Mouse (Mus musculus) mature B cell (primary cell): Measurements from ENCODE around the gene Litaf.
"Not testable (repeated sequence)": the region's sequence is repeated elsewhere in the genome, so short reads cannot be mapped to it uniquely, and the experiment has no call there.

ENCODE experiments used
- in situ Hi-C: fragments of 300-500 bp; cut with MboI; formaldehyde crosslinking; loops from 2 replicates; pipeline ENCODE4 v1.14.3; 2019

The Litaf gene

DNA sequence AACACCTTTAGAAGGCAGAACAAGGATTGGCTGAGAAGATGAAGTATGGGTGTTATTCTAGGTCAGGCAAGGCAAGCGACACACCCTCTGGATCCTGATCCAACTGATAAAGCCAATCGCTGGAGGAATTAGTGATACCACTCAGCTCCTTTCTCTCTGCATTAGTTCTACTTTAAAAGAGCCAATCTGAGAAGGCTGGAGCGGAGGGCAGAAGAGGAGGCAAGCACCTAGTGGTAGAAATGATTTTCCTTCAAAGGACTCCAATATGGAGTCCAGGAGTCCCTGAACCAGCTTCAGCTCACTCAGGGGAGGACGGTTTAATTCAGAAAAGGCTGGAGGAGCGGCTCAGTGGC is 74.2 kb downstream of the Litaf start:
- in situ Hi-C loops = no loop called here

DNA sequence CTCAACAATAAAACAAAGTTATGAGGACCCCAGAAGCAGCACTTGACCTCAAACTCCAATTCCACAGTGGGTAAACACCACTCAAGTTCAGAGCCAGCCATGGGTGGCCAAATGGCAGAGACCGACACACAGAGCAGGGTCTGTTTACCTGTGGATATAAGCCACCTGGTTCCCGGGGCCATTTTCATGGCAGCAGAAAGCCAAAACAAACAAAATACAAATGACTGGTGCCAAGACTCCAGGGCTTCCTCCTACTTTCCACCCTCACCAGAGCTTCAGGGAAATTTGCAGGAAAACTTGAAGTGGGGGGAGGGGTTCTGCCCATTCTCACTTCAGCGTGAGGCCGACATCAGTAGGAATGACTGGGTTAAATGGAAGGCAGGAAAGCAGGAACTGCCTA is 75.2 kb downstream of the Litaf start:
- in situ Hi-C loops = no loop called here

DNA sequence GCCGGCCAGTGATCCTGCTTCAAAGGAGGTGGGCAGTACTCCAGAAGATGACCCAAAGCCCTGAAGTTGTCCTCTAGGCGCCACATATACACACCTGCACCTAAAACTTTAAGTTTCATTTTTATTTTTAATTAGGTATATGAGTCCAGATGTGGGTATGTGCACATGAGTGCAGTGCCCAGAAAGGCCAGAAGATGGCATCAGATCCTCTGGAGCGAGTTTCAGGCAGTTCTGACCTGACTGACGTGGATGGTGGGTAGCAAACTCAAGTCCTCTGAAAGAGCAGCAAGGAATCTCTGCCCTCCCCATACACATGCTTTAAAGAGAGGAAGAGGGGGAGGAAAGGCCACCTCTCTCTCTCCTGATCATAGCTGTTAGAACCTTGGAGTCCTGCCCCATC is 76.1 kb downstream of the Litaf start:
- in situ Hi-C loops = no loop called here

DNA sequence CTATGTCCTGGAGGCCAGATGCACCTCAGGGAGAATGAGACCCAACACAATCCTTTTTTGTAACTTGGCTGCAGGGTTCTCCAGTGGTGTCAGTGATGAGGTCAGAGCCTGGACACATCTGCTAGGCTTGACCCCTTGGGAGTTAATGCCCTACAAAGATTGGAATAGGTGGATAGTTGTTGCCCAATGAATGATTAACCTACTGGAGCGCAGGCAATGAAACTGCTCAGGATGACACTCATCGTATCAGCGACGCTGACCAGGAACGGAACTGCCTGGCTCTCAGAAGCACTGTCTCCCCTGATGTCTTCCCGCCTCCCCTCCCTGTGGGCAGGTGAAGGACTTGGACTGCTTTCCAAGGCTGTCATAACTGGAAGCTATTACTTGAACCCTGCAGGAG is 76.6 kb downstream of the Litaf start:
- in situ Hi-C loops = no loop called here

DNA sequence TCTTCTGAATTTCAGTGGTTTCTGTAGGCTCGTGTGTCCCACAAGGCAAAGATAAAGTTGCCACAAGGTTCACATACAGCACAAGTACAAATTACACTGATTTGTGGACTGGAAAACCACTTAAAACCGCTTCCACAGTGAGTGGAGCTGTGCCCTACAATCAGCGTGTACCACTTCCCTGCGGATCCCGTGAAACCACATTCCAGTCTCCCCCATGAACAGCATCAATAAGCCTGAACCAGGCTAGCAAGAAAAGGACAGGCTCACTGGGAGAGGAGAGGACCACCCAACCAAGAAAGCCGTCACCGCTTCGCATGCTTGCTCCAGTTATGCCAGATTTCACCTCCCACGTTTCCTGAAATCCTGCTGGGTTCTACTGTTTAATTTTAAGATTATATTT is 77.7 kb downstream of the Litaf start:
- in situ Hi-C loops = no loop called here

DNA sequence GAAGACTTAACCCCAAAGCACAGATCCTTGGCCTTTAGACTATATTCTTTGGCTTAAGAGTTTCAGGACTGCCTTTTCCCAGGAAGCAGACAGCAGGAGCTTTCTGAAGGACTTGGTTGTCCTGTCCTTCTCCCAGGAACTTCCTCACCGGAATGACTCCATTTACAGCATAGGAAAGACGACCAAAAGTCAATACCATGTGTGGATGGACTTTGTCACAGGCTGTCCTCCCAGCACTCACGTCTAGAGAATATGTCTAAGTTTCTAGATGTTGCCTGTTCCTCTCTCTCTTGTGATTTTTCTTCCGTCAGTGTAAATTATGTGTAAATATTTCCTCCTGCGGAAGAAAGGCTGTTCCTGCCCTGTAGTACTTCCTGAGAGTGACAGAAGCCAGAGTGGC is 81.4 kb downstream of the Litaf start:
- in situ Hi-C loops = no loop called here

DNA sequence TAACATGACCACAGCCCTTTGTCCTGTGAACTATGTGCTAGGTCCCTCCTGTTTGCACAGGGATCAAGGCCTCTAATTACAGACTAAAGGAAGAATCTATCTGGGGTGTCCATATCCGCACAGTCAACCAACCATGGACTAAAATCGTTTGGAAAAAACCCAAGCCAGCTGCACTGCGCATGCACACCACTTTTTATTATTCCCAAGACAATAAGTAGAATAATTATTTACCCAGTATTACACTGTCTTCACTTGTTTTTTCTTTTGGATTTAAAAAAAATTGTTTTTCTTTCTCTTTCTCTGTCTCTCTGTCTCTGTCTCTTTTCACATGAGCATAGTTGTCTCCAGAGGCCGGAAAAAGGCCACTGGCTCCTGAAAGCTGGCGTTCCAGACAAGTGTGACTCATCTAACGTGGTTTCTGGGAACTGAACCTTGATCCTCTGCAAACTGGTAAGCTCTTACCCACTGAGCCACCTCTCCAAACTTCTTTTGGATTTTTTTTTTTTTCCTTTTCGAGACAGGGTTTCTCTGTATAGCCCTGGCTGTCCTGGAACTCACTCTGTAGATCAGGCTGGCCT is 84.4 kb downstream of the Litaf start:
- in situ Hi-C loops = no loop called here

DNA sequence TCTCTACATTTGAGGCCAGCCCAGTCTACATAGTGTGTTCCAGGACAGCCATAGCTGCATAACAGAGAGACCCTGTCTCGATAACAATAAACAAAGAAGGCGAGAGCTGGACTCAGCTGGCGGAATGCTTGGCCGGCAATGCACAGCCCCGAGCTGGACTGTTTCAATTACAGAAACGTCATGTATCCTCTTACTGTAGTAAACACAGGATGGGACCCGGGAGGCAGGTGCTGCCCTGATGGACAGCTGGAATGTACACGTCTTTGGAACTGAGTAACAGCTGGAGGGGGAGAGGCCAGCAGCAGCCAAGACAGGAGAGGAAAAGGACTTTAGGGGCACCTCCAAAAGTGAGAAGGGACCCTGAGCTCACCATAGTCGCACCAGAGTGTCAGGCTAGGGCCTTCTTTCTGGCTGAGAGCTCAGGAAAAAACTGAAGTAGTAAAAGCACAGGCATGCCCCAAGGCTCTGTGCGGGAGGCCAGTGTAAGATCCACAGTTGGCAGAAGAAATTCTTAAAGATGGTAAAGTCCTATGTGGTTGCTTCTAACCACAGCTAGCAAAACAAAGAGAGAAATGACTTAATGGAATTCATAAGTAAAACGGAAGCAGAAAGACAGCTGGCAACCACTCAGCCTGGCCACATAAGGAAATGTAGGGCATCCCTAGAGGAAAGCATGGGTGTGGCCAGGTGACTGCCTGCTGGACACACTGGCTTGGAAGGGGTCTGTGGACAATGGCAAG is 86.7 kb downstream of the Litaf start:
- in situ Hi-C loops = no loop called here

DNA sequence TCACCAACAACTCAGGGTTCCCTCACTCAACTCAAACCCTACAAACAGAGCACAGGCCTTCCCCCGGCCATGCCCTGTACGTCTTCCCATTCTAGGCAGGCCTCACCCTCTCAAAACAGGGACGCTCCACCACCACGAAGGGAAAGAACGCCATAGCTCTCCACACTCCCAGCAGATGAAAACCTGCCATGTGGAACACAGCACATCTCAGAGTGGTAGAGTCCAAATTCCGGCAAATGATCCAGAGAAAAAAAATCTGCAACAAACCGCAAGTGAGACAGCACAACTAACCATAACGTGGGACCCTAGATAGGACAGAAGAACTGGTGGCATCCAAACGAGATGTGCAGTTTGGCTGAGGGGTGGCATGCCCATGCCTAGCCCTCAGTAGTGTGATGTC is 88.1 kb downstream of the Litaf start:
- in situ Hi-C loops = no loop called here

DNA sequence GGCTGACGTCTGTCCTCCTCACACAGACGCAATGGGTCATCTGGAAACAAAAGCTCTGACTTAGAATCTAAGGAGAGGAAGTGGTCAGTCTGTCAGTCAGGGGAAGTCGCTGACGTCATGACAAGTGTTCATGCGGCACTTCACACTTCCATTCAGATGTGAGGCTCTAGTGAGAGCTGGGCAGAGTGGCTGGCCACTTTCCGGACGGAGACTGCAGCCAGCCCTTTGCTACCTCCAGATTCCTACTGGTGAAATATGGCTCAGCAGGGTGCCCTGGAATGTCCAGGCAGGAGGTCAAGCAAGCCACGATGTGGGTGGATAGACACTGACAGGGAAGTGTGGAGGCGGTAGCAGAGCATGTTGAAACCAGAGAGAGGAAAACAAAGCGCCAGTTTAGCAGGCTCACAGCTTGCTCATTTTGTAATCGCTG is 89.7 kb downstream of the Litaf start:
- in situ Hi-C loops = no loop called here

DNA sequence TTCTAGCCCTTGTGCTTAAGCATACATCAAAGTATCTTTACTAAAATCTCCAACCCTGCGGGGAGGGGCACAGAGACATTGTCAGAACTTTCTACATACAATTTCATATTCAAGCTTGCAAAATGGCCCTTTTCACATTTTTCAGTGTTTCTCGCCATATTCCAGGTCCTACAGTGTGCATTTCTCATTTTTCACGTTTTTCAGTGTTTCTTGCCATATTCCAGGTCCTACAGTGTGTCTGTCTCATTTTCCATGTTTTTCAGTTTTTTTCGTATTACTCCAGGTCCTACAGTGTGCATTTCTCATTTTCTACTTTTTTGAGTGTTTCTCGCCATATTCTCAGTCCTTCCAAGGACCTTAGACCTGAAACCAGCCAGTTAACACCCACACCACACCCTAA is 91.0 kb downstream of the Litaf start:
- in situ Hi-C loops = no loop called here

DNA sequence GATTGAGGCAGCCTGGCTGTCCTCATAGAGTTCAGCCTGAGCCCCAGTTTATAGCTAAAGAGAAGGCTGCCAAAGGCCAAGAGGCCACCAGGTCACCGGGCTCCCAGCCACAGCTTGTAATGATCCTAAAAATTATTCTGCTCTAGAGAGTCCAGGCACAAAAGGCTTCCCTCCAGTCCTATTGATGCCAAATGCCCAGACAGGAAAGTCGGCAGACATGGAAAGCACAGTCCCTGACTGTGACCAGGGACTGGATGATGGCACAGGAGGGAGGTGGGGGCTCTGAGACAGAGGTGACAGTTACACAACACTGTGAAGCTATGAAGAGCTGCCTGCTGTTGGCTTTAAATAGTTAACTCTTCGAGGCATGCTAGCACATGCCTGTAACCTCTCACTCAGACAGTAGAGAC is 91.9 kb downstream of the Litaf start:
- in situ Hi-C loops = no loop called here

DNA sequence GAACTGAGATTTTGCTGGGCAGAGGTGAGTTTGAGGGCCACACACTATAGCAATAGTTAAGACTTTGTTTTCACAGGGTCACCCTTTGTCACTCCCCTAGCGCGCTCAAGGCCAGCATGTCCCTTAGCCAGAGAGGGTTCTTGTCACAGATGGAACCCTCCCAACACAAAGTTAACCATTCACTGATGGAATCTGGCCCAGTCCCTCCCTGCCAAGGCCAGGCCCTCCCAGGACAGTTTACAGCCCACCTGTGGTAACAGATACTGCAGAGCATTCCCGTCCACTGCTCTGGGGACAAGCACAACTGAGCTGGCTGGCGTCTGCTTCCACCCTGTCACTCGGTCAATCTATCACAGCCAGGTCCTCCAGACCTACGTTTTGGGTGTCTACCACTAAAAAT is 93.7 kb downstream of the Litaf start:
- in situ Hi-C loops = no loop called here

DNA sequence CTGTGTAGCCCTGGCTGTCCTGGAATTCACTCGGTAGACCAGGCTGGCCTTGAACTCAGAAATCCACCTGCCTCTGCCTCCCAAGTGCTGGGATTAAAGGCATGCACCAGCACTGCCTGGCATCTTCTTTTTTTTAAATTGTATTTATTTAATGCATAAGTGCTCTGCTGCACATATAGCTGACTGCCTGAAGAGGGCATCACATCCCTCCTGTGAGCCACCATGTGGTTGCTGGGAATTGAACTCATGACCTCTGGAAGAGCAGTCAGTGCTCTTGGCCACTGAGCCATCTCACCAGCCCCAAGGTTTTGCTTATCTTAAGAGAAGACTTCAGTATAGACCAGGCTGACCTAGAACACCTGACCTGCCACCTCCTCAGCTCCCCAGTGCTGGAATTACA is 96.0 kb downstream of the Litaf start:
- in situ Hi-C loops = not testable (repeated sequence)

DNA sequence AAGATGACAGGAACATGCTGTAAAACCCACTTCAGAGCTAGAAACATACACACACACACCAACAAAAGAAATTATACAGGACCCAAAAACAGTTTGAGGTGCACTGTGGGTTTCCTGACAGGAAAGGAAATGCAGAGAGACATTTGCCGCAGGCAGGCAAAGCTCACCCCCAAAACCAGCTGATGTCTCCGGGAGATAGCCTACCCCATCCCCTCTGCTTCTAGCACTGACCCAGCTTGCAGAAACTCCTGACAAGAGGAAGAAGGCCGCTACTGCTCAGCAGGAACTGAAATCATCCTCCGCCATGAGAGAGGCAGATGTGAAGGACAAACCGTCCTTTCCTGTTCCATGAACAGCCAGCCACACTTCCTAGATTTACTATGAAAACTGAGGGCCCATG is 96.6 kb downstream of the Litaf start:
- in situ Hi-C loops = no loop called here

DNA sequence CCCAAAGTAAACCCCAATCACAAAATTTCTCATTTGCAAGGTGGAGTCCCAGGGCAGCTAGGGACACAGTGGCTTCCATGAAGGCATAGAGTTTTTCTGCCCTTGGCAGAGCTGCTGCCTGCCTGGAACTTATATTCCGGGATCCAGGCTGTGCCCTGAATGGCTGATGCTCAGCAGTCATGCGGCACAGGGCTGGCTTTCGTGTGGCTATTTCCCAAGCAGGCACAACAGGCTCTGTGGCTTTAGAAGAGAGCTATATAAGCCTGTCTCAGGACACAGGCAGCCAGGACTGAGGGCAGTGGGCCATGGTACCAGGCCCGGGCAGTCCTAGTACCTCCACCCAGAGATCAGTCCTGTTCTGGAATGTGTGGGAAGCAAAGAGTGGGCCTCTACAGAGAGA is 97.7 kb downstream of the Litaf start:
- in situ Hi-C loops = no loop called here

DNA sequence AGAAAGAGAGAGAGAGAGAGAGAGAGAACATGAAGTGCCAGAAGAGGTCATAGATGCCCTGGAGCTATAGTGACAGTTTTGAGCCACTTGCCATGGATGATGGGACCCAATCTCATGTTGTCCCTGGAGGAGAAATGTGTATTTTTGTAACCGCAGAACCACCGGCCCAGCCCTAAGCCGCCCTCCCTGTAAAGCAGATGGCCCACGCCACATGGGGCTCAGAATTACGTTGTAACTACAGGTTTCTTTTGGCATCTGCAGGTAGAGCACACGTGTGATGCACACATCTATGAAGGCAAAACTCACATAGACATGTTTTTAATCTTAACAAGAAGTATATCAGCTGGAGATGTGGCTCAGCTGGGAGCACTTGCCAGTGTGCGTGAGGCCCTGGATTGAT is 98.2 kb downstream of the Litaf start:
- in situ Hi-C loops = no loop called here

DNA sequence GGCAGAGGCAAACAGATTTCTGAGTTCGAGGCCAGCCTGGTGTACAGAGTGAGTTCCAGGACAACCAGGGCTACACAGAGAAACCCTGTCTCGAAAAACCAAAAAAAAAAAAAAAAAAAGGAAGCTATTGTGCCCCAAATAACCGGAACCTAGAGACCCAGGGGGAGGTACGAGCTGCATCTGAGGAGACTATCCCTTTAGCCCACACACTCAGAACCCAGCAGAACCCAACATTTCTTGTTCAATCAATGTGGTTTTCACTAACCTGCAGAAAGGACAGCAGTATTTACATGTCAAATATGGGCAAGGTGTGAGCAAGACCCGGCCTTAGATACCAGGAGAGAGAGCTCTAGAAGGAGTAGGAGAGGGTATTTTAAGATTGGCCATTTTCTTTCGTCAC is 98.9 kb downstream of the Litaf start:
- in situ Hi-C loops = no loop called here

DNA sequence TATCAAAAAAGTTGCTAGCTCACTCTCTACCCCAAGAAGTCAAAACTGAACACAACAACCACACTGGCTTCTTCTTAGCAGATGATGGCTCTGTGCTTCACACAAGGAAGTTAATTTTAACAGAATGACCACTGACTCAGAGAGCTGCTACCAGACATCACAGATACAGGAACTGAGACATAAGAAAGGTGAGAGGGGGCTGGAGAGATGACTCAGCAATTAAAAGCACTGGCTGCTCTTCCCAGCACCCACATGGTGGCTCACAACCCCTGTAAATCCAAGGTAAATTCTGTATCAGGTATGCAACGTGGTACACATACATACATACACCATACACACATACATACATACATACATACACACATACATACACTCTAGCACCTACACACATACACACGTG is 100.9 kb downstream of the Litaf start:
- in situ Hi-C loops = no loop called here

DNA sequence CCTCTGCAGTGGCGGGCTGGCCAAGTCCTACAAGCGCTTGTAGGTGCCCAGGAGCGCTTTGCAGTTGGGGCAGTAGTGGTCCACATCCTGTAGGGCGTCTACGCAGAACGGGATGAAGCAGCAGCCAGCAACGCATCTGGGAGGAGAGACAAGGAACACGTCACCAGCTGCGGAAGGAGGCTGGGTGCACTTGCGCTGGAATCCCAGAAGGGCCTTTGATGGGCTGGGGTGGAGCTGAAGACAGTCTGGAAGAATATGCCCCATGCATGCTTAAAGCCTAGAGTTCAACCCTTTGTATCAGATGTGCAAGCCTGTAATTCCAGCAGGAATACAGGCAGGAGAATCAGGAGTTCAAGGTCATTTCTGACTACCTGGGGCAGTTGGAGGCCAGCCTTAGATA is 105.0 kb downstream of the Litaf start:
- in situ Hi-C loops = no loop called here

DNA sequence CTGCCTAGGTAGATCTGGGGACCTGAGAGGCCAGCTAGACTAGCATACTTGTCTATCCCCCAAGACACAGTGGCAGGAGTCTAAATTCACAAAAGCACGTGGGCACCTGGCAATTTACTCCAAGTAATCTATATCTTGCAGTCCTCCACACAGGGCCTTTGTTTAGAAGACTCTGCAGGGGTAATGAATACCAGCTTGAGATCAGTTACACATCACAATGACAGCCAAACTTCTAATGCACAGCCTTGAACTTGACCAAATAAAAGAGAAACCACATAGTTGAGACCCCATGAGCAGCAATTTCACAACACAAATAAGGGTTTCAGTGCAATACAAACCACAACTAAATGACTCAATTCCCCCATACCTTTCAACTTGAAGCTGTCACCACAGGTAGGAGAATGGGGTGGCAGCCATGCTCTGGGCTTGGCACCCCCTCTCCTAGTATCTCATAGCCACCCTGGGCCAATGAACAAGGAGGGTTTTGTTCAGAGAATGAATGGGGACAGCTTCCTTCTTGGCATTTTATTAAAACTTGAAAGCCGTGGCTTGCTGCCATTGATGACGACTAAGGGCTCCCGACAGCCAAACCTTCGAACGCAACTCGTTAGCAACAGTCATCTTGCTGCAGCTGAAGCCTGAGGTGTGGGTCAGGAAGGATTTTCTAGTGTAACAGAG is 107.1 kb downstream of the Litaf start:
- in situ Hi-C loops = no loop called here

DNA sequence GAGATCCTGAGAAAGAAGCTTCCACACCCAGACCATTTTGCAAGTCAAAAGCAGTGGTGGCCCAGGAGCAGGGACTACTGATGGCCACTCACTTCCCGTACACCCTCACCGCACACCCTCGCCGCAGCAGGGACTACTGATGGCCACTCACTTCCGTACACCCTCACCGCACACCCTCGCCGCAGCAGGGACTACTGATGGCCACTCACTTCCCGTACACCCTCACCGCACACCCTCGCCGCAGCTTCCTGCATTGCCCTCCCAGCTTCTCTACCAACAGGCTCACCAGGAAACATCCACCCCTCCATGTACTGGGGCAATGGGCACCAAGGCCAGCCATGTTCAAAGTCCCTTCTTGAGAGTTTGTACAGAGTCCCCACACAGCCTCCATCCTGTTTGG is 107.7 kb downstream of the Litaf start:
- in situ Hi-C loops = not testable (repeated sequence)

DNA sequence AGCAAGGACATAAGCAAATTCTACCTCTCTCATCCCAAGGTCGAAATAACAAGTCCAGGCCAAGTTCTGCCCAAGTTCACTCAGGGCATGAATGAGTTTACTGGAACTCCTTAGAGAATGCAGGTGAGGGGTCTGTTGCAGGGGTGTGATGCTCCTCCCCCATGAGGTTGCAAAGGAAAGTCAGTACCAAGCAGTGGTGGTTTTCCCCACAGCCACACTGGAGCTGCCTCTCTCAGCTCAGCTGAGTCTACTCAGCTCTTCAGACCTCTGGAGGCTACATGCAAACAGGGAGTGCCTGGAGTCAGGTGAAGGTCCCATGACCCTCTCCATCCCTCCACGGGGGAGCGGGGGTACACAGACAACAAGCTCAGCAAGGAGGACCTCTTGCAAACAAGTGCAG is 108.2 kb downstream of the Litaf start:
- in situ Hi-C loops = no loop called here
